Mouse (Mus musculus) spleen, adult 2 months (tissue): ENCODE results near the gene Kdm5b.

ENCODE experiments used
- CTCF ChIP-seq: fragments of 200-500 bp; IDR thresholded peaks from 2 replicates; pipeline ENCODE4 v1.5.1; 2011; ENCODE audit warnings: mild to moderate bottlenecking, inconsistent platforms; ENCODE audit not compliant: insufficient read depth, insufficient read length, insufficient replicate concordance; ENCODE audit errors: extremely low read depth
- POLR2A ChIP-seq: fragments of 200-500 bp; IDR thresholded peaks from 2 replicates; pipeline ENCODE4 v1.6.1; 2011; ENCODE audit warnings: low read depth, low read length, inconsistent platforms

DNA sequence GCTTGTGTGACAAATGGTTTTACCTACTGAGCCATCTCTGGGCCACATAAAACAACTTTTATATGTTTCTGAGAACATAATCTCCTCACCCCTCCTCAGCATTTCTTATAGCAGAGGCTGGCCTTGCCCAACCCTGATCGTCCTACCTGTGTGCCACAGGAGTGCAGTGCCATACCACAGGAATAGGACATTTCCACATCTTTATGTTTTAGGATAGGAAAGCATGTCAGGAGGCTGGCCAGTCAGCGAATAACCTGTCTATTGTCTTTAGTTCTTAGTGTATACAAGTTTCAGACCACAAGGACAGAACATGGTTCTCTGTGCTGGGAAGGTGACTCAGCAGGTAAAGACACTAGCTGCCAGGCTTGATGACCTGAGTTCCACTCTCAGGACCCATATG lies 20.8 kb downstream of the Kdm5b start:
- no peak for TF ChIP-seq CTCF
- TF ChIP-seq POLR2A: no peak
